Mouse (Mus musculus) neutrophil, adult 65 days (primary cell): ENCODE data around the gene Vmn2r66. TPM values are rescaled to one million over a fixed set of nuclear protein-coding genes. Genes with fewer than 3 reads are reported as not detected.

Experiments used
- total RNA-seq: library from RNA; stranded (reverse); gene quantifications from 2 replicates; pipeline ENCODE4 v1.2.4, GENCODE M21; 2023

Gene Vmn2r66
- not detected in 2 replicates for total RNA-seq

DNA sequence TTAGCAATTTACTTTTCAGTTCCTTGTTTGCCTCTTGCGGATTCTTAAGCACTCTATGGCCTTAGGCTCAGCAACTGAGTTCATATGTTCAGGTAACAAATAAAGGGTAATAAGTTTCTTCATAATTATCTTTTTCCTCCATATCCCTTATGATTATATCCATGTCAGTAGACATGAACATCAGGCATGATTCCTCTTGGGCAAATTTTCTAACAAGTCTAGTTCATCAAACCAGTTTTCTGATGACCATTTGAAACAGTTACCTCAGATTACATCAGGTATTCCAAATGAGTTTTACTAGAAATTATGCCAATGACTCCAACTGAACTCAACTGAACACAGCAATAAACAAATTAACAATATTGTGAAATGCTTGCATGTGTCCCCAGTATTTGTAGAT is at the start of gene Vmn2r66:
TSS of gene Vmn2r66 (minus strand) at position 101 of the 400 bp plus-strand sequence.

DNA sequence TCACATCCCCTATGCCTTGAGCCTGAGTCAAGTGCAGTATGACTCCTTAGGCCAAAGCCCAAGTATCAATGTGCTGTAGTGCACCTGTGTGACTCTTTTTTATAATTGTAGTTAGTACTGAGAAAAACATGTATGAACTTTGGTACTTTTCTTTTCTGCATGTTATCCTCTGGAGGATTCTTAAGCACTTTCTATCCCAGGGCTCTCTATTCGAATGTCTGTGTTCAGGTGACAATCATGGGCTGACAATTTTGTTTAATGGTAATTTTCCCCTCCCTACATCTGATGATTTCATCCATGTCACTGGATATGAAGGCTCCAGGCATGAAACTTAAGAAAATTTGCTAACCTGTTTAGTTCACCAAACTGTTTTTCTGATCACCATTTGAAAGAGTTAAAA is 48.1 kb downstream of the Vmn2r66 start, which contains the start of gene Vmn2r65:
TSS of gene Vmn2r65 (minus strand) at position 101 of the 400 bp plus-strand sequence.

Other genes with a start within 250 kb of the Vmn2r66 start
- not detected in 2 replicates for gene Olfr291, start 158.7 kb downstream of the Vmn2r66 start, total RNA-seq
- not detected in 2 replicates for gene Vmn2r65, start 48.2 kb downstream of the Vmn2r66 start, total RNA-seq
- not detected in 2 replicates for gene Vmn2r67, start 143.7 kb upstream of the Vmn2r66 start, total RNA-seq
- not detected in 2 replicates for gene Vmn2r68, start 225.5 kb upstream of the Vmn2r66 start, total RNA-seq